Mouse (Mus musculus) kidney, postnatal 14 days (tissue): ENCODE data around the gene Drd5.

Experiments
- DNase-seq: peaks from one replicate; pipeline ENCODE4 v3.0.0; 2022; ENCODE audit warnings: mixed read lengths

Drd5 gene

GRCm38 (mm10) chr5:38318966-38319786, at the start of gene Drd5:
Gene Drd5, plus strand, starts transcription at chr5:38319367.
- DNase-seq, result no peak

GRCm38 (mm10) chr5:38270942-38271341, 48.2 kb upstream of the Drd5 start:
- no peak for DNase-seq

- DNase-seq, result no peak
Measured at GRCm38 (mm10) chr5:38273831-38274230, 45.3 kb upstream of the Drd5 start.

GRCm38 (mm10) chr5:38275771-38276170, 43.4 kb upstream of the Drd5 start, which contains the start of gene Otop1:
Gene Otop1, plus strand, starts transcription at chr5:38275972.
- DNase-seq, result no peak

GRCm38 (mm10) chr5:38276451-38276850, 42.7 kb upstream of the Drd5 start:
- DNase-seq, result no peak

- DNase-seq, result no peak
Measured at GRCm38 (mm10) chr5:38277098-38277866, 41.9 kb upstream of the Drd5 start.

GRCm38 (mm10) chr5:38277936-38278600, 41.1 kb upstream of the Drd5 start:
- no peak for DNase-seq

GRCm38 (mm10) chr5:38280075-38280474, 39.1 kb upstream of the Drd5 start:
- DNase-seq, result no peak

GRCm38 (mm10) chr5:38285724-38286123, 33.4 kb upstream of the Drd5 start:
- DNase-seq, result no peak

- no peak for DNase-seq
Measured at GRCm38 (mm10) chr5:38288476-38288875, 30.7 kb upstream of the Drd5 start.

GRCm38 (mm10) chr5:38301761-38302411, 17.3 kb upstream of the Drd5 start:
- DNase-seq, result no peak

GRCm38 (mm10) chr5:38302651-38303050, 16.5 kb upstream of the Drd5 start:
- no peak for DNase-seq

GRCm38 (mm10) chr5:38305241-38305640, 13.9 kb upstream of the Drd5 start:
- no peak for DNase-seq

- peak; percentile 91 for DNase-seq
Measured at GRCm38 (mm10) chr5:38307255-38308101, 11.7 kb upstream of the Drd5 start.

GRCm38 (mm10) chr5:38308873-38309272, 10.3 kb upstream of the Drd5 start:
- DNase-seq, result peak; percentile 59

GRCm38 (mm10) chr5:38309795-38310194, 9.4 kb upstream of the Drd5 start:
- DNase-seq, result no peak

GRCm38 (mm10) chr5:38333381-38333780, 14.2 kb downstream of the Drd5 start:
- no peak for DNase-seq

- DNase-seq, result no peak
Measured at GRCm38 (mm10) chr5:38334582-38334981, 15.4 kb downstream of the Drd5 start.

- no peak for DNase-seq
Measured at GRCm38 (mm10) chr5:38343101-38343500, 23.9 kb downstream of the Drd5 start.

GRCm38 (mm10) chr5:38346646-38347432, 27.7 kb downstream of the Drd5 start:
- peak; percentile 43 for DNase-seq

- DNase-seq, result no peak
Measured at GRCm38 (mm10) chr5:38350351-38350929, 31.3 kb downstream of the Drd5 start.
